Mouse (Mus musculus) liver, embryonic 14.5 days (tissue): ENCODE measurements around the gene Dock7.

ENCODE experiments used
- CTCF ChIP-seq: IDR thresholded peaks from 2 replicates; pipeline ENCODE4 v1.5.1; 2016; ENCODE audit warnings: antibody characterized with exemption, low read depth, control low read depth
- EP300 ChIP-seq: IDR thresholded peaks from 2 replicates; pipeline ENCODE4 v1.6.1; 2016; ENCODE audit warnings: antibody characterized with exemption, low read depth

DNA sequence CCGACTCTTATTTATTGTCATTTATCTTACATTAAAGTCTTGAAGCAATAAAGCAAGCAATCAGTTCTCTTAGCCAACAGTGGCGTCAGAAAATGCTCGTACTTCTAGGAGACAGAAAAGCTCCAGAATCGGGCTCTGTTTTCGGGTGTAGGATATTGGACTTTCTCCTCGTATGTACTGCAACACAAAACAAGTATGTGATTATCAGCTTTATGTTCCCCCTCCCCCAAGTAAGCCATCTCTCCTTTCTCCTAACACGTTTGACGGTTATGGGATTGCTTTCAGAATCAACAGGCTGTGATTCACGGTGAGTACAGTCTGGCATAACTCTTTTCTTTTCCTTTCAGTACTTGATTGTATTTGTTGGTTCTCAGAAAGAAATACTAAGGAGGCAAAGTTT is 42.3 kb upstream of the Dock7 start:
- TF ChIP-seq CTCF (no peak), EP300 (no peak)
